Mouse (Mus musculus) midbrain, embryonic 12.5 days (tissue): Measurements from ENCODE around the gene Clec4a3. TPM values are rescaled to one million over a fixed set of nuclear protein-coding genes. Genes with fewer than 3 reads are reported as not detected.

Experiments used
- polyA plus RNA-seq: library from polyadenylated mRNA; unstranded; fragments of >200 nt; fragmentation: Nextera tagmentation; extraction: Ambion mirVana; gene quantifications from 2 replicates; pipeline ENCODE4 v1.2.1, GENCODE M21; 2016

The Clec4a3 gene
- polyA plus RNA-seq, 1 experiment from 2014 or later: 1.2 TPM

Other genes with a start within 250 kb of the Clec4a3 start
- 0.14 and 0.20 TPM in 2 replicates for gene Nanog, start 245.0 kb upstream of the Clec4a3 start, polyA plus RNA-seq
- gene Slc2a3, start 150.9 kb upstream of the Clec4a3 start, polyA plus RNA-seq: 22.5 and 24.8 TPM in 2 replicates
- 5.7 and 5.8 TPM in 2 replicates for gene Foxj2, start 132.6 kb upstream of the Clec4a3 start, polyA plus RNA-seq
- gene C3ar1, start 96.4 kb upstream of the Clec4a3 start, polyA plus RNA-seq: 1.6 and 1.8 TPM in 2 replicates
- 77.3 and 77.9 TPM in 2 replicates for gene Necap1, start 78.0 kb upstream of the Clec4a3 start, polyA plus RNA-seq
- 1.7 and 1.9 TPM in 2 replicates for gene Clec4a1, start 30.7 kb upstream of the Clec4a3 start, polyA plus RNA-seq
- not detected in 2 replicates for gene Clec4a4, start 37.9 kb downstream of the Clec4a3 start, polyA plus RNA-seq
- not detected in 2 replicates for gene Clec4b1, start 97.4 kb downstream of the Clec4a3 start, polyA plus RNA-seq
- 1.2 and 1.4 TPM in 2 replicates for gene Clec4a2, start 153.9 kb downstream of the Clec4a3 start, polyA plus RNA-seq
- gene Clec4b2, start 220.4 kb downstream of the Clec4a3 start, polyA plus RNA-seq: not detected in 2 replicates